Mouse (Mus musculus) liver, adult 2 months (tissue): ENCODE measurements around the gene Sele.

Experiments used
- CTCF ChIP-seq: fragments of 200-500 bp; IDR thresholded peaks from 2 replicates; pipeline ENCODE4 v1.5.1; 2011; ENCODE audit warnings: low read depth, low read length, control low read depth
- POLR2A ChIP-seq: fragments of 200-500 bp; IDR thresholded peaks from 2 replicates; pipeline ENCODE4 v1.6.1; 2011; ENCODE audit warnings: low read length, control low read depth; ENCODE audit not compliant: insufficient read depth; ENCODE audit errors: extremely low read depth

DNA sequence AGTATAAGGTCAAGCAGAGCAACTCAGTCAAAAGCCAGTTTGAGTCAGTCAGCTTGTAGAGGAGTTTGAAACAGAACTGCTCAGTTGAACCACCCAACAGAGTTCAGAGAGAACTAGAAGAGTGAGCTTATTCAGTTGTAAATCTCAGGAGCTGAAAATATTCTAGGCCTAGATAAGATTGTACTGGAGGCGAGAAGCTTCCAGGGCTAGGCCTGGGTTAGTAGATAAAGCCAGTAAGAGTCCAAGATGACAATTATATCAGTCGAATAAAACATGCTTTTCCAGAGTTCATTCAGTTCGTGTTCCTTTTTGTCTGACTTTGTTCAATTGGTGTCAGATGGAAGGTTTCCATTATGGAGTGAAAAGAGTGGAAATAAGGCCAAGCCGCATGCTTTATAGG lies 22.3 kb upstream of the Sele start:
- no peak for TF ChIP-seq CTCF
- no peak for TF ChIP-seq POLR2A
